Mouse (Mus musculus) lung, postnatal 10 days (tissue): Measurements from ENCODE around the gene Eif4a3.
"Not testable (repeated sequence)": the region's sequence is repeated elsewhere in the genome, so short reads cannot be mapped to it uniquely, and the experiment has no call there.

Experiments
- DNase-seq: peaks from one replicate; pipeline ENCODE4 v3.0.0; 2021

The Eif4a3 gene

DNA sequence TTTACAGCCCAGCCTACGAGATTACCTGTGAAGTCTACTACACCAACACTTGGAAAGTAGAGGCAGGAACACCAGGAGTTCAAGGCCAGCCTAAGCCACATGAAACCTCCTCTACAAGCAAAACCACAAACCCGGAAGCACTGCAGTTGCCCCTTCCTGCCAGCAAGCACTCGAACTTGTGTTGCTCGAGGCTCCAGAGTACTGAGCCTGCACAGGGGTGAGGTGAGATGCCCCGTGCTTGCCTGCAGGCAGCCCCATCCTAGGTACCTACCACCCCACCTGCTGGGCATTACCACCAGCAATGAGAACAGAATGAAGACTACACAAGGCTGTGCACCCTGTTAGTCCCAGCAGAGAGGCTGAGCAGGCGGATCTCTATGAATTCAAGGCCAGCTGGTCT lies 1.9 kb downstream of the Eif4a3 start:
- no peak for DNase-seq

DNA sequence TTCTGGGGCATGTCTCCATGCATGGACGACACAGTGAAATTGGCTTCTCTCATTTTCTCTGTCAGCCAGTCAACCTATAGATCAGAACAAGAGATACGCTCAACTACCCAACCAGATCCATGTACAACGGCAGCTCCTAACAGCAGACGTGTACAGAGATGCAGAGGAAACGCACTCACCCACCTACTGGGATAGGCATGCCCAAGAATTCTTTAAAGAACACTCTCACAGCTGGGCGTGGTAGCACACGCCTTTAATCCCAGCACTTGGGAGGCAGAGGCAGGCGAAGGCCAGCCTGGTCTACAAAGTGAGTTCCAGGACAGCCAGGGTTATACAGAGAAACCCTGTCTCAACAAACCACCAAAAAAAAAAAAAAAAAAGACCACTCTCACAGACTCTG lies 7.0 kb downstream of the Eif4a3 start:
- DNase-seq, result not testable (repeated sequence)

DNA sequence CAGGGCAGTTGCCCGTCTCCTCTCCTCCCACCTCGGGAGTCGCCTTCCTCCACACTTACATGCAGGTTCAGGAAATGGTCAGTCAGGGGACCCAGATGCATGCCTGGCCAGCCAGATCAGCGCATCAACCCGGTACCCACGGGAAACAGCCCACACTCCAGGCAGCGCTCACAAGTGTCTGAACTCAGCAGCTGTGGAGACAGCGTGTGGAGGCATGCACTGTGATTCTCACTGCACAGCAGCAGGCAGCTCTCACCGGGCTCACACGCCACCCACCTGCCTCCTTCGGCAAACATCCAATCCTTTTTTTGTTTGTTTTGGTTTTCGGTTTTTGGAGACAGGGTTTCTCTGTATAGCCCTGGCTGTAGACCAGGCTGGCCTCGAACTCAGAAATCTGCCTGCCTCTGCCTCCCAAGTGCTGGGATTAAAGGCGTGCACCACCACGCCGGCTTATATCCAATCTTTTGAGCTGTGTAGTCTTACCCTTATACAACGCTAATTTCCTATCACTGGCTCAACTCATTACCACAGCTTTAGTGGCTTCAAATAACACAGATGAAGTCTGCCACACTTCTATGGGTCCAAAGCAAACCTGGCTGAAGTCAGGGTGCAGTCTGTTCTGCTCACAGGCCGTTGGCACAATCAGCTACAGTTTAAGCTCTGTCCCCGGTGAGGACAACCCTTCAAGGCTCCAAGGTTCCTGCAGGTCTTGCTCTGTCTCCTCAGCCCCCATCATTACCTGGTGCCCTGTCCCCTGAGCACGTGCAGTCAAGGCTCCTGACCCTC lies 12.5 kb downstream of the Eif4a3 start:
- DNase-seq, result no peak

DNA sequence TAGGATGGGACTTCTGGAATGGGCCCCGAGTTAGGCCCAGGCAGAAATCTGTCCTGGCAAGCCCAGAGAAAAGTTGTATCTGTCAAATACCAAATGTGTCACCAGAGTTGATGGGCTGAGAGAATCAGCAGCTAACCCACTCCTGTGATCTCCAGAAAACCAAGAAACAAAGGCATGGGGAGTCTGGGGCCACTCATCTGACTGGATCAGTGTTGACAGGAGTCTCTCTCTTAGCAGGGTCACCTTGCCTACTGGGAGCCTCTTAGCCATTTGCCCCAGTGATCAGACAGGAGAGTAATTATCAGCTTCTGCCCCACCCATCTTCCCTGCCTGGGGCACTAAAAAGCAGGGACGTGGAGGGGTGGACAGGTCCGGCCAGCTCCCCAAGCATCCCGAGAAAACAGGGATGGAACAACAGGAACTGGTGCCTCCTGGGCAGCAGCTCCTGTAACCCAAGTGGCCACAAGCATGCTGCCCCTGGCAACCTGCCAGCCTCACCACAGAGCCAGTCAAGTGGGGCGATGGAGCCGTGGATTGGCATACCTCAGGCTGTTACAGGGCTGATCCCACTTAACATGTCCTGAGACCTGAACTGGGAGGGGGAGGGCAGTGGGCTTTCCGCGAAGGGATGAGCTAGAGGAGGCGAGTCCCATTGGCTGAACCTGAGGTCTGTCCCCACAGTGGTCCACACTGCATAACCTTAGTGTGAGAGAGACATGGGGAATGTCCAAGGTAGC lies 13.9 kb downstream of the Eif4a3 start:
- DNase-seq, result peak; percentile 58

DNA sequence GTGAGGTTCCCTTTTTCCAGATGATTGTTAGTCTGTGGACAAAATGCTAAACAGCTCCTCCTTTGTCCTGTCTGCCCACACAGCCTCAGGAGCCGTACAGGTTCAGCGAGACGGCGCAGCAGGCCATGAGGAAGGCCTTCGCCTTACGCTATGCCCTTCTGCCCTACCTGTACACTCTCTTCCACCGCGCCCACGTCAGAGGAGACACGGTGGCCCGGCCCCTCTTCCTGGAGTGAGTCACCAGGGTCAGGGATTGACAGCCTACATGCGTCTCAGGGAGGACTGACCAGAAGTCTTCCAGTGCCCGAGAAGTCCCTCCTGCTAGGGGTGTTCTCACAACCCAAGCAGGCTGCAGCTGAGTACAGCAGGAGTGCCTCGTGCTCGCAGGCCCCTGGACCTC lies 18.9 kb downstream of the Eif4a3 start:
- no peak for DNase-seq

DNA sequence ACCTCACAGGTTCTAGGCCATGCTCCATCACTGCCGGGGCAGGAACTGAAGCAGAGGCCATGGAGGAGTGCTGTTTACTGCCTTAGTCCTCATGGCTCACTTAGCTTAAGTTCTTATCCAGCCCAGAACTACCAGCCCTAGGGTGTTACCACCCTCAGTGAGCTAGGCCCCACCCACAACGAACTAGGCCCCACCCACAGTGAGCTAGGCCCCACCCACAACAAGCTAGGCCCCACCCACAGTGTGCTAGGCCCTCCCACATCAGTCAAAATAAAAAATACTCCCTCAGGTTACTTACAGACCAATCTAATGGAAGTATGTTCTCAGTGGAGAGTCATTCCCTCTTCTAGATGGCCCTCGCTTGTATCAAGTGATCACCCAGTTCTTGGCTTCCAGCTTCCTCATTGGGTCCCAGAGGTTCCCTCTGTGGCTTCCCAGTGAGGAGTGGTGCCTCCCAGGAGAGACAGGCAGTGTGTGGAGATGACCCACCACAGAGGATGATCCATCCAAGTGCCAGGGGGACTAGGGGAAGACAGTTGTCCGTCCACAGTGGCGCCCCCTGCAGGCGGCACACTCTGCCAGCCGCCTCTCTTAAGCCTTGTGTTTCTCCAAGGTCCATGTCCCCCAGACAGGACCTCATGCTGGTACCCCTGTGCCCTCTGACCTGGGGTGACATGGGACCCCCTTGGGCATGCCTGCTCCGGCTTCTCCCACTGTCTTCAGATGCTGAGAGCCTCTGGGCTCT lies 26.5 kb downstream of the Eif4a3 start:
- DNase-seq, result no peak

- DNase-seq, result not testable (repeated sequence)
Observed at GRCm38 (mm10) chr11:119272492-119272891, 27.4 kb downstream of the Eif4a3 start.

- DNase-seq, result no peak
Observed at GRCm38 (mm10) chr11:119268557-119269195, 31.2 kb downstream of the Eif4a3 start.

- DNase-seq, result peak; percentile 96
Observed at GRCm38 (mm10) chr11:119267768-119268556, 31.9 kb downstream of the Eif4a3 start, which contains the start of gene Gaa. TSS of gene Gaa (plus strand) at chr11:119267887.

DNA sequence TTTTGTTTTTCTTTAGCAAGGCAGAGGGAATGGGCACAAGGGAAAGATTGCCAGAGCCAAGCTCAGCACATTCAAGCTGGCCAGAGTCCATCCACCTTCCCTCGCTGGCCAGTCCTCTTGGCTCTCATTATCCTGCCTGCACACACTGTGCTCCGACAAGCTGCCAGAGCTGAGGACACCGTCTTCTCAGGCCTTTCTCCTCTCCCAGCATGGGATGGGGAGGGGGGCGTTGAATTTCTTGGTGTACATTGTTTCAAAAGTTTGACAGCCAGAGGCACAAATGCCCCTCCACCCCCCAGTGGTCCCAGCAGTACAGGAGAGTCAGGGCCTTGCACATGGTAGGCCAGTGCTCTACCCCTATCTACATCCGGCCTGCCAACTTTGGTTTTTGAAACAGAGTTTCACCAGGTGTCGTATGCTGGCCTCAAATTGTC lies 32.6 kb downstream of the Eif4a3 start:
- DNase-seq, result peak; percentile 58

DNA sequence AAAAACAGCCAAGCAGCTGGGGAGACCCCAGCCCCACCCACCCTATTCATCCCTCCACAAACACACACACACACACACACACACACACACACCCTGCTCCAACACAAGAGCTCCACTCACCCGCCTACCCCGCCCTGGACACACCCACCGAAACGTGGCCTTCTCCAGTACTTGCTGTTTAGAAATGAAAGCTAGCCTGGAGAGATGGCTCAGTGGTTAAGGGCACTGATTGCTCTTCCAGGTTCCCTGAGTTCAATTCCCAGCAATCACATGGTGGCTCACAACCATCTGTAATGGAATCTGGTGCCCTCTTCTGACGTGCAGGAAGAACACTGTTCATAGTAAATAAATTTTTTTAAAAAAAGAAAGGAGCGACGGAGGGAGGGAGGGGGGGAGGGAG lies 34.1 kb downstream of the Eif4a3 start:
- DNase-seq, result no peak

- DNase-seq, result no peak
Observed at GRCm38 (mm10) chr11:119264413-119264812, 35.5 kb downstream of the Eif4a3 start.

DNA sequence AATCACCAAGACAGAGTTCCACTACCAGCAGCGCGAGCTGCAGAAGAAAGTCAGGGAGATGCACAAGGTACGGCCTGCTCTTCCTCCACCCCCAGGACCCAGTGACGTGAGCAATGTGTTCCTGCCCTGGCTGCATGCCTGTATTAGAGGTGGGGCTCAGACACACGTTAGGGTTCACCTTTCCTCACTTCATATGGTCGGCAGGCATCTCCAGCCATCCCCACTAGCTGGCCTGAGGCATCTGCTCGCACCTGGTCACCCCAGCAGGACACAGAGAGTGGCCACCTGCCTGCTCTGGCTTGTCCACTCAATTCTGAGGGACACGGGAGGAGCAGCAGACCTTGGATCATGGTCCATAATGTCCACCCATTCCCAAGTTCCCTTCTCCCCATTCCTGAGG lies 39.9 kb downstream of the Eif4a3 start:
- DNase-seq, result no peak

DNA sequence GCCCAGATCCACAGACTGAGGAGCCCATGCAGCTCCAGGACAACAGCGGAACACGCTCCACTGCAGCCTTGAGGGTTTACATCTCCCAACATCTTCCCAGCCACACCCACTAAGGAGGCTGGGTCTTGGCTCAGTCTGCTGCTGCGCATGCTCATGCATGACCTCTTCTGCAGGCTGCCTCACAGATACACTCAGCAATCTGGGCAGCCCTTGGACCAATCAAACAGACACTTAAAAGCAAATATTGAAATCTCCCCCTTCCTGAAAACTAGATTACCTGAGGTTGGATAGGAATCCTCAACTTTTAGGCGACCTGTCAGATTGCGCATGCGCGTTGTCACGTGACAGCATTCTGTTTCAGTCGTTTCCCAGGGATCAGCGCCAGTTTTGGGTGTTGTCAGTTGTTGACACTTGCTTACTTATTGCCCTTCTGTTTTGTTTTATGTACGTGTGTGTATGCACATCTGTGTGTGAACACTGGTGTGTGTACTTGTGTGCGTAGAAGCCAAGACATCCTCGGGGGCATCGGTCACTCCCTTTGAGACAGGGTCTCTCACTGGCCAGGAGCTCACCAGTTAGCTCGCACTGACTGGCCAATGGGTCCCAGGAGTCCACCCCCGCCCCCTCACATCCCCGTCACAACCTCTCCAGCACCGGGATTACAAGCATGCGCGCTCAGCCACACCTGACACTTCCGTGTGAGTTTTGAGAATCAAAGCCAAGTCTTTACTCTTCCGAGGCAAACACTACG lies 41.1 kb downstream of the Eif4a3 start:
- peak; percentile 88 for DNase-seq

- DNase-seq, result no peak
Observed at GRCm38 (mm10) chr11:119258216-119258571, 41.7 kb downstream of the Eif4a3 start.

GRCm38 (mm10) chr11:119256557-119256956 lies 43.3 kb downstream of the Eif4a3 start:
- DNase-seq, result not testable (repeated sequence)

GRCm38 (mm10) chr11:119252854-119253541 lies 46.9 kb downstream of the Eif4a3 start:
- peak; percentile 80 for DNase-seq

DNA sequence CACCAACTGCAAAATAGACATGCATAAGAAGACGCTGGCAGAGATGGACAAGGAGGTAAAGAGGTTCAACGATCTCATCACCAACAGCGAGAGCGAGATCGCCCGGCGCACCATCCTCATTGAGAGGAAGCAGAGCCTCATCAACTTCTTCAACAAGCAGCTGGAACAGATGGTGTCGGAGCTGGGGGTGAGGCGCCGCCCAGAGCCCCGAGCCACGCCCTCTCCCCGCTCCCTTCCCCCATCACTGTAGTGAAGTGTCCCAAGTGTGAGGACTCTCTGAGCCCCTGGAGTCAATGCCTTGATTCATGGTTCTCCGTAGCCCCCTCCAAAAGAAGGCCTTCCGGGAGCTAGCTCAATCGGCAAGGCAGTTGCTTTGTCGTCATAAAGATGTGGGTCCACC lies 48.9 kb downstream of the Eif4a3 start:
- peak; percentile 51 for DNase-seq

DNA sequence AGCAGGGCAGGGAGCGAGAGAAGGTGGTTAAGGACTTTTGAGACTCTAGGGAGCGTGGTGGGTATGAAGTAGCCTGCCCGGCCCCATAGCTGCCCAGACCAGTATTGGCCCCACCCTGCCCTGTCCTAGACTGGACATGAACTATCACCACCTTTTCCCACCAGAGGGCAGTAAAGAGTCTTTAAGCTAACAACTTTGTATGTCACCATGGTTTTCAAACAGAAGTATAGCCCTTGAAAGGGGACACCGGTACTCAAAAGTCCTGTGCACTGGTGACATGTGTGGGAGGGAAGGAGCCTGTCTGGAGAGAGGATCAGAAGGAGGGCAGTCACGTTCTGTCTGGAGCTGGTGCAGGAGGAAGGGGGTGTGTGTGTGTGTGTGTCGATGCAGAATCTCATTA lies 50.9 kb downstream of the Eif4a3 start:
- DNase-seq, result peak; percentile 92

GRCm38 (mm10) chr11:119245543-119245942 lies 54.3 kb downstream of the Eif4a3 start:
- DNase-seq, result not testable (repeated sequence)

GRCm38 (mm10) chr11:119239480-119239879 lies 60.4 kb downstream of the Eif4a3 start:
- DNase-seq, result no peak
